8 mouse cellular contexts compared by ENCODE assay signal in the genomic region with DNA sequence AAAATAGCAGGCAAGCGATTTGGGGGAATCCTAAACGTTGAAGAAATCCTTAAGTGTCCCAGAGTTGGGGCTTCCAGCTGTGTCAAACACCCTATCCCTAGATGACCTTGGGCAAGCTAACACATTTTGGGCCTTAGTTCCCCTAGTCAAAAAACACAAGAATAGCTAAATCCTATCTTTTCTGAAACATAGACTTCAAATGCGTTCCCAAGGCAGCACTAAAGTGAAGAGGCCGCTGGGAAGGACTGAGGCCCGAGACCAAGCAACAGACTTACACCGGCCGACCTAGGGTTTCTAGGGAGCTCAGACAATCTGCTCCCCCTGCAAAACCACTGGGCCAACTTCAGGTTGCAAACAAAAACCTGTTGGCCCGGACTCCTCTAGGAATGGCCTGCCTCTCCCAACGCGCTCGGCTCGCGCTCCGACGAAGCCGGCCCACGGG. TPM values are rescaled to one million over a fixed set of nuclear protein-coding genes. Genes with fewer than 3 reads are reported as not detected.
DNase-seq lines count a peak whose midpoint lies in the region; ATAC-seq and TF ChIP-seq lines count a peak whose summit lies in the region.

No protein-coding gene starts in this region.

- peak overlapping the region; percentile 92 for H3K9ac ChIP-seq in hindbrain, embryonic 14.5 days

- peak overlapping the region; percentile 71 for H3K4me2 ChIP-seq in hindbrain, embryonic 14.5 days (replicated peaks)

- no peak for TF ChIP-seq CTCF in layer of hippocampus, adult 2 months (conservative IDR thresholded peaks at IDR 0.05)
- TF ChIP-seq CTCF in brain, embryonic 14.5 days (IDR thresholded peaks at IDR 0.05; ENCODE audit: borderline replicate concordance, extremely low read depth, insufficient read depth, insufficient read length): no peak

- H3K27me3 ChIP-seq in hindbrain, embryonic 14.5 days (ENCODE audit: control insufficient read depth, insufficient read depth, low read length): no peaks in the 10 kb centered on the region

- TF ChIP-seq POLR2A in brain, embryonic 14.5 days (IDR thresholded peaks at IDR 0.05; ENCODE audit: borderline replicate concordance, extremely low read depth, insufficient read depth, insufficient read length, poor library complexity, severe bottlenecking): no peak

- WGBS in hindbrain, embryonic 14.5 days: 2% methylated on average over 17 of the region's 17 CpGs

- intact Hi-C loops in left cerebral cortex, postnatal 10 days (cut with DNase I): loop anchor here (2.0 to 5.0 kb wide), 3 partner anchors 39 to 66 kb away; no protein-coding TSS in a partner anchor

- ATAC-seq in hindbrain, embryonic 14.5 days (ENCODE audit: low FRiP score): peak; percentile 29; the same call in 1 of the 2 replicates

- H3K9me3 ChIP-seq in hindbrain, embryonic 14.5 days (ENCODE audit: control insufficient read depth, low read length): no peaks in the 10 kb centered on the region

- peaks cover 15% of the 10 kb centered on the region for H3K4me1 ChIP-seq in hindbrain, embryonic 14.5 days (replicated peaks; ENCODE audit: control insufficient read depth, insufficient read depth, low read length)

- H3K36me3 ChIP-seq in hindbrain, embryonic 14.5 days (replicated peaks; ENCODE audit: control insufficient read depth, insufficient read depth): no peaks in the 10 kb centered on the region

- H3K4me3 ChIP-seq in layer of hippocampus, adult 2 months: peak overlapping the region; percentile 94
- H3K4me3 ChIP-seq in hindbrain, embryonic 14.5 days (replicated peaks; ENCODE audit: low read length): peak overlapping the region; percentile 61

- DNase-seq in layer of hippocampus, adult 2 months (ENCODE audit: low spot score in 2 of 2): no peak
- no peak for DNase-seq in layer of hippocampus, adult 9-10 months (ENCODE audit: low spot score)
- DNase-seq in brain, embryonic 14.5 days (ENCODE audit: low read depth): peak; percentile 59
- DNase-seq in hindbrain, embryonic 14.5 days (ENCODE audit: low spot score): no peak
- DNase-seq in lung, postnatal 36 days: peak; percentile 30
- DNase-seq in left cerebral cortex, adult 11 months (ENCODE audit: low spot score): no peak
- no peak for DNase-seq in left cerebral cortex, postnatal 10 days (ENCODE audit: extremely low spot score in 1 of 2, low spot score in 2 of 2)
- no peak for DNase-seq in cerebellum, postnatal 25 days

- H3K27ac ChIP-seq in layer of hippocampus, adult 2 months: peak overlapping the region; percentile 99
- H3K27ac ChIP-seq in hindbrain, embryonic 14.5 days: peak overlapping the region; percentile 80

RNA-seq across cellular contexts. Expression of a gene that starts 0.9 kb away (rescaled TPM):
- 100 to 1,000 TPM; 162 to 170 TPM for total RNA-seq in layer of hippocampus, adult 2 months (2021)
- polyA plus RNA-seq in brain, embryonic 14.5 days (2012; rRNA removed): 66.2 and 69.1 TPM in 2 replicates
- 65.6 and 80.9 TPM in 2 replicates for polyA plus RNA-seq in hindbrain, embryonic 14.5 days (2014; fragmentation: Nextera tagmentation; extraction: Ambion mirVana)
- 10 to 100 TPM; 97.6 to 99.1 TPM for total RNA-seq in left cerebral cortex, postnatal 10 days (2021)

Comparison
In these comparisons a context has a peak if more than half of its experiments do, and no peak if none do; other contexts are left out.
1. DNase-seq: peak in brain, embryonic 14.5 days (single experiment) and lung, postnatal 36 days (single experiment); none in layer of hippocampus, adult 2 months (0 of 2), layer of hippocampus, adult 9-10 months (single experiment), hindbrain, embryonic 14.5 days (single experiment), left cerebral cortex, adult 11 months (single experiment), left cerebral cortex, postnatal 10 days (0 of 2) and cerebellum, postnatal 25 days (0 of 2).